Mouse (Mus musculus) limb, embryonic 14.5 days (tissue): Measurements from ENCODE around the gene Mlf2. TPM values are rescaled to one million over a fixed set of nuclear protein-coding genes. Genes with fewer than 3 reads are reported as not detected.
A peak's percentile ranks its signal among the peaks of the same experiment; 100 is the strongest.

Experiments used
- ATAC-seq: fragments of 200-750 bp; cut with Nextera tagmentation; 2 replicates; pipeline ENCODE4 v1.8.0; 2017; ENCODE audit warnings: low read depth, moderate number of reproducible peaks, moderate TSS enrichment; ENCODE audit not compliant: low FRiP score
- DNase-seq: peaks from one replicate; pipeline ENCODE4 v3.0.0-alpha.2; 2015; ENCODE audit warnings: low spot score
- H3K27ac ChIP-seq: fragments of 300-500 bp; sonication (generic); replicated peaks from 2 replicates; pipeline ENCODE4 v1.5.1; 2014; ENCODE audit warnings: low read depth, mild to moderate bottlenecking, low read length, moderate library complexity, mixed read lengths
- H3K27me3 ChIP-seq: fragments of 300-500 bp; sonication (generic); 2 replicates; pipeline ENCODE4 v1.6.1; 2014; ENCODE audit warnings: low read length, mixed read lengths; ENCODE audit not compliant: control insufficient read depth, insufficient read depth
- H3K36me3 ChIP-seq: fragments of 300-500 bp; sonication (generic); 2 replicates; pipeline ENCODE4 v1.6.1; 2014; ENCODE audit warnings: mild to moderate bottlenecking, low read length, moderate library complexity, mixed read lengths; ENCODE audit not compliant: control insufficient read depth, insufficient read depth
- H3K4me1 ChIP-seq: fragments of 300-500 bp; sonication (generic); 2 replicates; pipeline ENCODE4 v1.6.1; 2014; ENCODE audit warnings: antibody characterized with exemption, low read length, mixed read lengths; ENCODE audit not compliant: control insufficient read depth, insufficient read depth
- H3K4me2 ChIP-seq: fragments of 300-500 bp; sonication (generic); replicated peaks from 2 replicates; pipeline ENCODE4 v1.6.1; 2014; ENCODE audit warnings: low read depth, mild to moderate bottlenecking, low read length, moderate library complexity; ENCODE audit not compliant: severe bottlenecking
- H3K4me3 ChIP-seq: fragments of 300-500 bp; sonication (generic); replicated peaks from 2 replicates; pipeline ENCODE4 v1.5.1; 2014; ENCODE audit warnings: low read length
- H3K9ac ChIP-seq: fragments of 300-500 bp; sonication (generic); 2 replicates; pipeline ENCODE4 v1.6.1; 2014; ENCODE audit warnings: mild to moderate bottlenecking, low read depth, low read length, moderate library complexity; ENCODE audit not compliant: severe bottlenecking
- H3K9me3 ChIP-seq: fragments of 300-500 bp; sonication (generic); 2 replicates; pipeline ENCODE4 v1.6.1; 2016; ENCODE audit warnings: low read length; ENCODE audit not compliant: control insufficient read depth
- POLR2A ChIP-seq: fragments of 200-500 bp; IDR thresholded peaks from 2 replicates; pipeline ENCODE4 v1.8.0; 2012; ENCODE audit warnings: inconsistent platforms, mild to moderate bottlenecking, moderate library complexity, borderline replicate concordance; ENCODE audit not compliant: insufficient read depth, insufficient read length; ENCODE audit errors: extremely low read depth
- WGBS: fragments of 180-500 bp; shearing (Covaris S2); extraction: QIAGEN DNeasy Blood & Tissue Kit; methylation state at CpG from one replicate; pipeline ENCODE4 v1.1.7; 2014; 5-methylcytosine and 5-hydroxymethylcytosine counted together
- polyA plus RNA-seq, 2 experiments: library from polyadenylated mRNA; depleted of rRNA in 1 of 2; stranded (reverse) in 1 of 2; unstranded in 1 of 2; fragments of >200 nt; fragmentation: Nextera tagmentation in 1 of 2; extraction: Ambion mirVana in 1 of 2; gene quantifications; 2 replicates each; pipeline versions ENCODE4 v1.2.1 to v1.2.3; 2012 to 2014

The Mlf2 gene
- polyA plus RNA-seq, 2 experiments: 355 to 407 TPM

DNA sequence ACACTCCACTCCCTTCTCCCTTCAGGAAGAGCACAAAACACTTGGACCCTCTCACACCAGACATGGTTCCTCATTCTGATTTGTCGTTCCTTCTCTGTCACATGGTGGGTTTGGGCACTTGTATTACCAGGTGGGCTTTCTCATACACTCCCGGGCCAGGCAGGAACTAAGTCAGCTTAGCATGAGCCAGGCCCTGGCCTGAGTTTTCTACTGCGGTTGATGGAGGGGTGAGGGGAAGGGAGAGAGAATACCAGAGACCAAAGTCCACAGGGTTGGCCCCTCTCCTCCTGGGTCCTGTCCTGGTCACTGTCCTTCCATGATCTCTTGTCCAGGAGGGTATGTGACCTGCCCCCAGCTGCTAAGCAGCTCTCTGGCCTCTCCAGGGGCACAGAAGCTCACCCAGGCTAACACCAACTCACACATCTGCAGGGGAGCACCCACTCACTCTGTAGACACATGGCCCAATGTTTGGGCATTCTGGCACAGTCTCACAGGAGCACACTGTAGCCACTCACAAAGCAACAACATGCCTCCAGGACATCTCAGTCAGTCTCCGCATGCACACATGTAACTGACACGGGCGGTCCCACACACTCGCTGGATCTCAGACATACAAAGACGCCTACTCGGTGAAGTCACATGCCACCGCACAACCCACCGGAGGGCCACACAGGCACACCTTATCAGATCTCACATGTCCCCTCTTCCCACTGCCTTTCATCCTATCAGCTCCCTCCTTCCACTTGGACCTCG, 15.1 kb upstream of the Mlf2 start:
- H3K9me3 ChIP-seq: no peaks in the 10 kb centered on the region
- H3K4me2 ChIP-seq: peak overlapping the region; percentile 98
- no peak for DNase-seq
- peaks cover 26% of the 10 kb centered on the region for H3K36me3 ChIP-seq
- no peak for ATAC-seq
- no peak for TF ChIP-seq POLR2A
- H3K27me3 ChIP-seq: no peaks in the 10 kb centered on the region
- WGBS: 2% methylated on average over 12 of the region's 12 CpGs
- peak overlapping the region; percentile 99 for H3K9ac ChIP-seq
- peak overlapping the region; percentile 99; the same call in 1 of the 2 replicates for H3K27ac ChIP-seq
- H3K4me3 ChIP-seq: peak overlapping the region; percentile 92
- peaks cover 33% of the 10 kb centered on the region for H3K4me1 ChIP-seq

- H3K9ac ChIP-seq: peak overlapping the region; percentile 99
- H3K36me3 ChIP-seq: peaks cover 26% of the 10 kb centered on the region
- peak overlapping the region; percentile 98 for H3K4me2 ChIP-seq
- H3K27me3 ChIP-seq: no peaks in the 10 kb centered on the region
- no peaks in the 10 kb centered on the region for H3K9me3 ChIP-seq
- under 1% methylated on average over 46 of the region's 67 CpGs for WGBS
- ATAC-seq (peak; percentile 51), DNase-seq (peak; percentile 74)
- H3K4me1 ChIP-seq: peaks cover 36% of the 10 kb centered on the region
- no peak for TF ChIP-seq POLR2A
- peak overlapping the region; percentile 92 for H3K4me3 ChIP-seq
- peak overlapping the region; percentile 99 for H3K27ac ChIP-seq
Observed at GRCm38 (mm10) chr6:124916695-124917517, 14.3 kb upstream of the Mlf2 start.

DNA sequence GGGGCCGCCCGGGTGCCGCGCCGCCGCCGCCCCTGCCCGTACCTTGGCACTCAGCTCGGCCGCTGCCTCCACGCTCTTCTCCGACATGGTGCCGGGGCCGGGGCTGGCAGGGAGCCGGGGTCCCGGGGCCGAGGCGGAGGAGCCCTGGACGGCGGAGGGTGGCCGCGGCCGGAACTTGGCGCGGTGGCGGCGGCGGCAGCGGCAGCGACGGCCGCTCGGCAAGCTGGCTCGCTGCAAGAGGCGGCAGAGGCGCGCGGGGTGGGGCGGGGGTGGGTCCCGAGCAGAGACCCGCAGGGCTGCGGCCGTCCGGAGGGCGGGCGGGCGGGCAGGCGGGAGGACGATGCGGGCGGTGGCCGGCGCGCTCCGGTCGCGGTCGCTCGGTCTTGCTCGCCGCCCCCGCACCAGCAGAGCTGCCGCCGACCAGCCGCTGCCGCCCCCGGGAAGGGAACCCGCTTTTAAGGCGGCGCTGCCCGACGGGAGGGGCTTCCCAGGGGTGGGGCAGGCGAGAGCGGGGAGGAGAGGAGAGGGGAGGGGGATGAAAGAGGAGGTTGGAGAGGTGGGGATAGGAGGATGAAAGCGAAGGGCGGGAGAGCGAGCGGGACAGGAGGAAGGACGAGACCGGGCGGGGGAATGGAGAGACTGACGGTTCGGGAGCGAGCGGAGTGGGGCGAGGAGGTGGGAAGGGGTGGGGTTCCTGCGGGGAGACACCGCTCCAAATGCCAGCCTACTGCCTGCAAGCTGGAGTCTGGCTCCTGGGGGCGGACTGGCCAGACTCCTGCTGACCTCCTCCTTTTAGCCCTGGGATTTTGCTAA, 13.5 kb upstream of the Mlf2 start:
- peaks cover 22% of the 10 kb centered on the region for H3K36me3 ChIP-seq
- WGBS: under 1% methylated on average over 30 of the region's 89 CpGs
- peak overlapping the region; percentile 99 for H3K27ac ChIP-seq
- ATAC-seq: peak; percentile 51
- H3K4me2 ChIP-seq: peak overlapping the region; percentile 98
- H3K4me3 ChIP-seq: peak overlapping the region; percentile 92
- peaks cover 38% of the 10 kb centered on the region for H3K4me1 ChIP-seq
- H3K9ac ChIP-seq: peak overlapping the region; percentile 99
- no peaks in the 10 kb centered on the region for H3K9me3 ChIP-seq
- DNase-seq: peak; percentile 92
- peak; percentile 93; the same call in 1 of the 2 replicates for TF ChIP-seq POLR2A
- no peaks in the 10 kb centered on the region for H3K27me3 ChIP-seq

DNA sequence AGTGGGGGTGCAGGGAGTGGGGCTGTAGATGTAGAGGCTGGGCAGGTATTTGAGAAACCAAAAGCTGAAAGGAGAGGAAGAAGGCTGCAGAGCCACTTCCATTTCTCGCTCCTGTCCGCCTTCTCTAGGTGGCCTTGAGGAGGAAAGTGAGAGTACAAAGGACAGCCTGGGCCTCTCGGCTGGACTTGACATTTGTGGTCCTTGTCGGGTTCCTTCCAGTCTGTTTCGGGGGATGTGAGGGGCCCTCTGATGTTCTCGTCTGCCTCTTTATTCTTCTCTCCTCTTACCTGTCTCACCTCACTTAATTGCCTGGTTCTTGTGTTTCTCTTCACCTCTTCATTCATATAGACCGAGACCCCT, 12.9 kb upstream of the Mlf2 start:
- Histone ChIP-seq H3K36me3 (peaks cover 17% of the 10 kb centered on the region), H3K4me1 (peaks cover 38% of the 10 kb centered on the region), H3K4me3 (peak overlapping the region; percentile 92), H3K9me3 (no peaks in the 10 kb centered on the region), H3K9ac (peak overlapping the region; percentile 99), H3K27me3 (no peaks in the 10 kb centered on the region), H3K4me2 (peak overlapping the region; percentile 98), H3K27ac (peak overlapping the region; percentile 99)
- 9% methylated on average over 7 of the region's 7 CpGs for WGBS
- no peak for DNase-seq
- ATAC-seq: no peak
- no peak for TF ChIP-seq POLR2A
